Comparison of ENCODE assay signal across 14 mouse cellular contexts in the genomic region with DNA sequence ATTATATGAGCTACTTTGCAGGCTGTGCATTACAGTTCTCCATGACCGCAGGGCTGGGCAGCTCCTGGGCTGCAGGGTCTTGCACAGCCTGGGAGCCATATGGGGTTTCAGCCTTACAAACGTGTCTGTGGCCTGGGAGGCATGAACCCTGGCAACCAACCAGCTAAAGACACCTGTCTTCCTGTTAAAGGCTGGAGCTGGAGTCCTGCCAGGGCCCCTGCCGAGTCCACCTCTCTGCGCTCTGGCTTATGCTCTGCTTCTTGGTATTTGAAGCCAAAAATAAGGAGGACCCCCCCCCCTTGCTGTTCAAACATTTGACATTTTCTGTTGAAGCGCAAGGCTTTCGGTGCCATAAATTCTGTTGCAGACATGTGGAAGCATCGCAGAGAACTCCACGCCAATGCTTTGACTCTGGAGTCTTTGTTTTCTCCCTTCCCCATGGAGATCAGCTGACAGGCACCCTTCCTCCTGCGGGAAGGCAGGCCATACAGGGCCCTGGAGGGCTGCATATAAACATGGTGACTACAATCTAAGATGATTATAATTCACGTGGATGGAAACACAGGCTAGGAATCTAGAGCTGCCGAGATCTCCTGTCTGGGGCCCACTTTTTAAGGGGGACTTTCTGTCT. TPM values are rescaled to one million over a fixed set of nuclear protein-coding genes. Genes with fewer than 3 reads are reported as not detected.
DNase-seq lines count a peak whose midpoint lies in the region; ATAC-seq lines count a peak whose summit lies in the region.
"Had no signal": no experiment of that assay in that cellular context is flagged by ENCODE, and none has a peak within 500 bp of the region (broad histone marks: within the 10 kb centered on the region; RNA-seq: fewer than 3 reads in every experiment).

No protein-coding gene starts in this region.

- WGBS in limb, embryonic 13.5 days, result 27% methylated on average over 11 of the region's 11 CpGs
- WGBS in limb, embryonic 10.5 days, result 69% methylated on average over 11 of the region's 11 CpGs

- peaks cover 42% of the 10 kb centered on the region for H3K4me1 ChIP-seq in limb, embryonic 13.5 days
- peaks cover 18% of the 10 kb centered on the region for H3K4me1 ChIP-seq in limb, embryonic 10.5 days

- ATAC-seq in limb, embryonic 13.5 days (ENCODE audit: low FRiP score, low read depth), result peak; percentile 39; the same call in 1 of the 2 replicates
- no peak for ATAC-seq in megakaryocyte progenitor cell, adult 5-6 weeks (replicated peaks; ENCODE audit: poor library complexity)

- no peak overlapping the region for H3K4me3 ChIP-seq in limb, embryonic 13.5 days
- H3K4me3 ChIP-seq in limb, embryonic 10.5 days, result no peak overlapping the region
- H3K4me3 ChIP-seq: midbrain, embryonic 12.5 days; neural tube, embryonic 15.5 days had no signal

- DNase-seq in adrenal gland, postnatal 25 days, result peak; percentile 49
- DNase-seq in adrenal gland, adult 8-10 months, result no peak
- DNase-seq in limb, embryonic 10.5 days (ENCODE audit: low spot score), result no peak
- peak; percentile 97 for DNase-seq in brain, adult 2 months (ENCODE audit: low read depth, low spot score)
- DNase-seq in cerebellum, postnatal 14 days, result peak; percentile 99
- no peak for DNase-seq in testis, postnatal 10 days (ENCODE audit: low spot score)
- DNase-seq: heart, postnatal 14 days; layer of hippocampus, adult 9-11 months; lung, adult 2 months; thymus, postnatal 14 days had no signal

- no peaks in the 10 kb centered on the region for H3K9me3 ChIP-seq in limb, embryonic 13.5 days
- H3K9me3 ChIP-seq in limb, embryonic 10.5 days (replicated peaks), result no peaks in the 10 kb centered on the region
- H3K9me3 ChIP-seq: midbrain, embryonic 12.5 days; neural tube, embryonic 15.5 days had no signal

- no peaks in the 10 kb centered on the region; the same call in 1 of the 2 replicates for H3K27me3 ChIP-seq in limb, embryonic 13.5 days
- H3K27me3 ChIP-seq in limb, embryonic 10.5 days (ENCODE audit: low read depth, poor library complexity, severe bottlenecking), result no peaks in the 10 kb centered on the region
- H3K27me3 ChIP-seq: midbrain, embryonic 12.5 days; neural tube, embryonic 15.5 days had no signal

- H3K27ac ChIP-seq in limb, embryonic 13.5 days, result no peak overlapping the region; the same call in 1 of the 2 replicates
- no peak overlapping the region for H3K27ac ChIP-seq in limb, embryonic 10.5 days
- H3K27ac ChIP-seq: midbrain, embryonic 12.5 days; neural tube, embryonic 15.5 days had no signal

- no peak overlapping the region for H3K4me2 ChIP-seq in limb, embryonic 13.5 days (replicated peaks)
- H3K4me2 ChIP-seq: midbrain, embryonic 12.5 days; neural tube, embryonic 15.5 days had no signal

- H3K9ac ChIP-seq in limb, embryonic 13.5 days, result no peak overlapping the region
- H3K9ac ChIP-seq: midbrain, embryonic 12.5 days; neural tube, embryonic 15.5 days had no signal

- no peaks in the 10 kb centered on the region for H3K36me3 ChIP-seq in limb, embryonic 13.5 days
- no peaks in the 10 kb centered on the region for H3K36me3 ChIP-seq in limb, embryonic 10.5 days
- H3K36me3 ChIP-seq: midbrain, embryonic 12.5 days; neural tube, embryonic 15.5 days had no signal

RNA-seq across cellular contexts. Expression of a gene that starts 23.4 kb away (rescaled TPM):
- total RNA-seq in adrenal gland, postnatal 25 days (2021), result 4.3 and 4.6 TPM in 2 replicates
- total RNA-seq in adrenal gland, adult 8-10 months (2022), result 10 to 100 TPM in 1 of 4 experiments, 1 to 10 TPM in 3; 5.5 to 10.8 (median 7.5) TPM
- 0.25 and 0.40 TPM in 2 replicates for polyA plus RNA-seq in limb, embryonic 13.5 days (2015; fragmentation: Nextera tagmentation; extraction: Ambion mirVana)
- polyA plus RNA-seq in limb, embryonic 10.5 days (2016; fragmentation: Nextera tagmentation; extraction: Ambion mirVana), result 0.09 and 0.16 TPM in 2 replicates
- not detected in 2 replicates for total RNA-seq in megakaryocyte progenitor cell, adult 5-6 weeks (2015)
- not detected in 2 replicates for total RNA-seq in megakaryocyte progenitor cell, adult 5-6 weeks (2017)

Comparison
In these comparisons a context has a peak if more than half of its experiments do, and no peak if none do; other contexts are left out.
1. DNase-seq: peak in adrenal gland, postnatal 25 days (single experiment), brain, adult 2 months (single experiment) and cerebellum, postnatal 14 days (2 of 2); none in adrenal gland, adult 8-10 months (single experiment), limb, embryonic 10.5 days (single experiment) and testis, postnatal 10 days (single experiment).